Mouse (Mus musculus) intestine, embryonic 15.5 days (tissue): ENCODE data around the gene Gabpb2. TPM values are rescaled to one million over a fixed set of nuclear protein-coding genes. Genes with fewer than 3 reads are reported as not detected.
"Not testable (repeated sequence)": the region's sequence is repeated elsewhere in the genome, so short reads cannot be mapped to it uniquely, and the experiment has no call there.

Source experiments
- ATAC-seq: fragments of 200-750 bp; cut with Nextera tagmentation; 2 replicates; pipeline ENCODE4 v1.8.0; 2017; ENCODE audit warnings: moderate TSS enrichment, moderate library complexity
- H3K27ac ChIP-seq: fragments of 300-500 bp; sonication (generic); 2 replicates; pipeline ENCODE4 v1.5.1; 2015; ENCODE audit warnings: mild to moderate bottlenecking, inconsistent platforms
- H3K27me3 ChIP-seq: fragments of 300-500 bp; sonication (generic); replicated peaks from 2 replicates; pipeline ENCODE4 v1.6.1; 2015; ENCODE audit warnings: inconsistent platforms
- H3K36me3 ChIP-seq: fragments of 300-500 bp; sonication (generic); 2 replicates; pipeline ENCODE4 v1.6.1; 2015; ENCODE audit warnings: inconsistent platforms
- H3K4me1 ChIP-seq: fragments of 300-500 bp; sonication (generic); replicated peaks from 2 replicates; pipeline ENCODE4 v1.6.1; 2015; ENCODE audit warnings: inconsistent platforms
- H3K4me2 ChIP-seq: fragments of 300-500 bp; sonication (generic); replicated peaks from 2 replicates; pipeline ENCODE4 v1.6.1; 2015; ENCODE audit warnings: mild to moderate bottlenecking, inconsistent platforms
- H3K4me3 ChIP-seq: fragments of 300-500 bp; sonication (generic); replicated peaks from 2 replicates; pipeline ENCODE4 v1.5.1; 2015; ENCODE audit warnings: inconsistent platforms
- H3K9ac ChIP-seq: fragments of 300-500 bp; sonication (generic); 2 replicates; pipeline ENCODE4 v1.6.1; 2015; ENCODE audit warnings: inconsistent platforms
- H3K9me3 ChIP-seq: fragments of 300-500 bp; sonication (generic); 2 replicates; pipeline ENCODE4 v1.6.1; 2016; ENCODE audit warnings: inconsistent platforms
- WGBS: fragments of 180-500 bp; shearing (Covaris S2); methylation state at CpG from one replicate; pipeline ENCODE4 v1.1.7; 2015; 5-methylcytosine and 5-hydroxymethylcytosine counted together
- polyA plus RNA-seq: library from polyadenylated mRNA; unstranded; fragments of >200 nt; fragmentation: Nextera tagmentation; extraction: Ambion mirVana; gene quantifications from 2 replicates; pipeline ENCODE4 v1.2.1, GENCODE M21; 2015

Gabpb2 gene
- polyA plus RNA-seq, 1 experiment from 2014 or later: 8.0 TPM

- Histone ChIP-seq H3K9me3 (no peaks in the 10 kb centered on the region), H3K36me3 (peaks cover 34% of the 10 kb centered on the region), H3K4me1 (peaks cover 14% of the 10 kb centered on the region), H3K4me2 (peak overlapping the region; percentile 86), H3K4me3 (peak overlapping the region; percentile 87), H3K27ac (peak overlapping the region; percentile 97), H3K9ac (peak overlapping the region; percentile 95), H3K27me3 (no peaks in the 10 kb centered on the region)
- ATAC-seq: peak; percentile 57
- WGBS: 2% methylated on average over 13 of the region's 13 CpGs
Measured at GRCm38 (mm10) chr3:95229781-95230494, 12.2 kb upstream of the Gabpb2 start.

- Histone ChIP-seq H3K4me1 (peaks cover 14% of the 10 kb centered on the region), H3K4me3 (peak overlapping the region; percentile 87), H3K4me2 (peak overlapping the region; percentile 86), H3K36me3 (peaks cover 30% of the 10 kb centered on the region), H3K9ac (peak overlapping the region; percentile 95), H3K27me3 (no peaks in the 10 kb centered on the region), H3K9me3 (no peaks in the 10 kb centered on the region), H3K27ac (peak overlapping the region; percentile 97)
- ATAC-seq: peak; percentile 37
- WGBS: 1% methylated on average over 42 of the region's 43 CpGs
Measured at GRCm38 (mm10) chr3:95228894-95229780, 11.4 kb upstream of the Gabpb2 start.

GRCm38 (mm10) chr3:95228148-95228893, 10.6 kb upstream of the Gabpb2 start, which contains the start of gene Cdc42se1:
Gene Cdc42se1 (plus strand): TSS chr3:95228732.
- Histone ChIP-seq H3K27ac (peak within 1 kb of the TSS; percentile 97), H3K36me3 (peaks cover 25% of the 10 kb centered on the region), H3K9ac (peak within 1 kb of the TSS; percentile 95), H3K4me2 (peak within 1 kb of the TSS; percentile 86), H3K4me3 (peak within 1 kb of the TSS; percentile 87), H3K27me3 (no peaks in the 10 kb centered on the region), H3K4me1 (peaks cover 14% of the 10 kb centered on the region), H3K9me3 (no peaks in the 10 kb centered on the region)
- WGBS: under 1% methylated on average over 62 of the region's 64 CpGs
- peak; percentile 92 for ATAC-seq

GRCm38 (mm10) chr3:95227214-95227613, 9.5 kb upstream of the Gabpb2 start:
- Histone ChIP-seq H3K27ac (no peak overlapping the region), H3K4me1 (peaks cover 14% of the 10 kb centered on the region), H3K9me3 (no peaks in the 10 kb centered on the region), H3K4me3 (peak overlapping the region; percentile 87), H3K27me3 (no peaks in the 10 kb centered on the region), H3K4me2 (peak overlapping the region; percentile 86), H3K36me3 (peaks cover 16% of the 10 kb centered on the region; the same call in 1 of the 2 replicates), H3K9ac (peak overlapping the region; percentile 24; the same call in 1 of the 2 replicates)
- WGBS: 14% methylated on average over 1 of the region's 1 CpGs
- ATAC-seq: no peak

- Histone ChIP-seq H3K27me3 (no peaks in the 10 kb centered on the region), H3K4me3 (no peak overlapping the region), H3K36me3 (peaks cover 9% of the 10 kb centered on the region; the same call in 1 of the 2 replicates), H3K9me3 (no peaks in the 10 kb centered on the region), H3K27ac (no peak overlapping the region), H3K9ac (no peak overlapping the region), H3K4me1 (no peaks in the 10 kb centered on the region; the same call in 1 of the 2 replicates), H3K4me2 (no peak overlapping the region)
- 26% methylated on average over 6 of the region's 6 CpGs for WGBS
- ATAC-seq: no peak
Measured at GRCm38 (mm10) chr3:95224295-95224694, 6.6 kb upstream of the Gabpb2 start.

- no peak overlapping the region for H3K4me3 ChIP-seq
- H3K9ac ChIP-seq: no peak overlapping the region
- no peak overlapping the region for H3K27ac ChIP-seq
- 93% methylated on average over 2 of the region's 2 CpGs for WGBS
- no peaks in the 10 kb centered on the region for H3K27me3 ChIP-seq
- no peaks in the 10 kb centered on the region for H3K9me3 ChIP-seq
- H3K4me2 ChIP-seq: no peak overlapping the region
- no peak for ATAC-seq
- peaks cover 5% of the 10 kb centered on the region; the same call in 1 of the 2 replicates for H3K4me1 ChIP-seq
- H3K36me3 ChIP-seq: peaks cover 9% of the 10 kb centered on the region; the same call in 1 of the 2 replicates
Measured at GRCm38 (mm10) chr3:95223041-95223440, 5.3 kb upstream of the Gabpb2 start.

GRCm38 (mm10) chr3:95218466-95219137, 886 bp upstream of the Gabpb2 start:
- Histone ChIP-seq H3K4me3 (peak overlapping the region; percentile 79), H3K4me2 (peak overlapping the region; percentile 60), H3K27ac (peak overlapping the region; percentile 100), H3K36me3 (0 out of 2 replicates have a peak, but pooled peaks cover 3% of the 10 kb centered on the region), H3K27me3 (no peaks in the 10 kb centered on the region), H3K9ac (no peak overlapping the region), H3K9me3 (no peaks in the 10 kb centered on the region), H3K4me1 (peaks cover 11% of the 10 kb centered on the region)
- no peak for ATAC-seq
- WGBS: 78% methylated on average over 6 of the region's 6 CpGs

- no peaks in the 10 kb centered on the region for H3K36me3 ChIP-seq
- peak; percentile 32 for ATAC-seq
- H3K4me2 ChIP-seq: peak overlapping the region; percentile 60
- H3K27ac ChIP-seq: peak overlapping the region; percentile 100
- peaks cover 11% of the 10 kb centered on the region for H3K4me1 ChIP-seq
- no peaks in the 10 kb centered on the region for H3K9me3 ChIP-seq
- peak overlapping the region; percentile 97 for H3K9ac ChIP-seq
- 14% methylated on average over 4 of the region's 4 CpGs for WGBS
- no peaks in the 10 kb centered on the region for H3K27me3 ChIP-seq
- H3K4me3 ChIP-seq: peak overlapping the region; percentile 79
Measured at GRCm38 (mm10) chr3:95216655-95217254, 961 bp downstream of the Gabpb2 start.

DNA sequence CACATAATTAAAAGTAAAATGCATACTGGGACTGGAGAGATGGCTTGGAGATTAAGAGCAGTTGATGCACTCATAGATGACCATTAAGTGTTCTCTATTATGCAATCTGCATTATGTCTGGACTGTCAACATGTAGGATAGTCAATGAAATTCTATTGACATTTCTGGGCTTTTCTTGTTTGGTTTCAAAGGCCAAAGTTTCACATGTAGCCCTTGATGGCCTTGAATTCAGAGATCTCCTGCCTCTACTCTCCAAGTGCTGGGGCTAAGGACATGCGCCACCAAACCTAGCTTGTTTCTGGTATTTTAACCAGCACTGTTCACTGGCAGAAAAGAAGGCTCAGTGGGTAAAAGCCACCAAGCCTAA, 4.1 kb downstream of the Gabpb2 start:
- no peak overlapping the region for H3K27ac ChIP-seq
- no peaks in the 10 kb centered on the region for H3K9me3 ChIP-seq
- no peaks in the 10 kb centered on the region for H3K27me3 ChIP-seq
- H3K36me3 ChIP-seq: 0 out of 2 replicates have a peak, but pooled peaks cover 2% of the 10 kb centered on the region
- peaks cover 11% of the 10 kb centered on the region for H3K4me1 ChIP-seq
- H3K4me3 ChIP-seq: no peak overlapping the region
- no peak for ATAC-seq
- H3K9ac ChIP-seq: no peak overlapping the region
- H3K4me2 ChIP-seq: no peak overlapping the region
- WGBS: 100% methylated on average over 1 of the region's 1 CpGs

GRCm38 (mm10) chr3:95212889-95213608, 4.7 kb downstream of the Gabpb2 start:
- H3K4me1 ChIP-seq, ATAC-seq, H3K9ac ChIP-seq, H3K4me3 ChIP-seq, H3K27me3 ChIP-seq, H3K9me3 ChIP-seq, H3K4me2 ChIP-seq, H3K27ac ChIP-seq, H3K36me3 ChIP-seq: not testable (repeated sequence)
- WGBS: 85% methylated on average over 10 of the region's 10 CpGs
